Mouse (Mus musculus): ENCODE data around the gene Ifnk. TPM values are rescaled to one million over a fixed set of nuclear protein-coding genes. Genes with fewer than 3 reads are reported as not detected.

Gene Ifnk
- polyA plus RNA-seq, 1 experiment, result not detected

DNA sequence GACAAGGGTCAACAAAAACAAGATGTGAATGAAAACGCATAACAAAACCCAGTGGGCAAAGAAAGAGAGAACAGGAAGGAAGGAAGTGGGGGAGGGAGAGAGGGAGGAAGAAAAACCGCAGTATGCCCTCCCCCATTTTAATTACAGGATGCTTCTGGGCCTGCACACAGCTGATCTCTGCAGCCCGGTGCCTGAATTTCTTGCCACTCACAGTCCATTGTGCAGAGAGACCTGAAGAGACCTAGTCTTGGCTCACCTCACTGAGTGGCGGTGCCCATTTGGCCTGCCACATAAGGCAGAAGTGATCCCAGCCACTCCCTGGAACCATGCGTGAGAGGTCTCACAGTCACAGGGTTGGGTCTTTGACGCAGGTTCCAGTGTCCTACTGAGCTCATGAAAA, 13.8 kb upstream of the Ifnk start:
- Histone ChIP-seq H3K4me2 (ENCODE audit: low read depth) (no peak overlapping the region), H3K27me3 (ENCODE audit: control insufficient read depth, insufficient read depth, insufficient read length) (no peaks in the 10 kb centered on the region), H3ac (ENCODE audit: control insufficient read depth, insufficient read length) (no peak overlapping the region), H3K4me3 (no peak overlapping the region), H3K79me2 (ENCODE audit: control insufficient read depth, insufficient read depth) (no peaks in the 10 kb centered on the region), H3K36me3 (ENCODE audit: control insufficient read depth, insufficient read depth) (no peaks in the 10 kb centered on the region)
- TF ChIP-seq REST (IDR thresholded peaks at IDR 0.05; ENCODE audit: insufficient read depth, insufficient read length) (no peak), SRF (IDR thresholded peaks at IDR 0.05; ENCODE audit: control insufficient read depth, insufficient read length, low read depth) (no peak), E2F4 (IDR thresholded peaks at IDR 0.05; ENCODE audit: insufficient read depth) (no peak), POLR2AphosphoS2 (IDR thresholded peaks at IDR 0.05; ENCODE audit: insufficient read length, low read depth) (no peak), USF1 (IDR thresholded peaks at IDR 0.05; ENCODE audit: low read depth) (no peak), CEBPB (IDR thresholded peaks at IDR 0.05; ENCODE audit: insufficient read depth, poor library complexity, severe bottlenecking) (no peak), MYOG (IDR thresholded peaks at IDR 0.05; ENCODE audit: control insufficient read depth in 1 of 3, insufficient read depth in 1 of 3, insufficient read length in 2 of 3, low read depth in 2 of 3) (no peak), TCF3 (IDR thresholded peaks at IDR 0.05; ENCODE audit: insufficient read length, low read depth) (no peak), POLR2A (IDR thresholded peaks at IDR 0.05; ENCODE audit: insufficient read length, low read depth) (no peak), TCF12 (IDR thresholded peaks at IDR 0.05; ENCODE audit: insufficient read depth, poor library complexity, severe bottlenecking) (no peak), MAX (IDR thresholded peaks at IDR 0.05; ENCODE audit: low read depth) (no peak), MYOD1 (IDR thresholded peaks at IDR 0.05; ENCODE audit: control insufficient read depth in 1 of 3, insufficient read length in 2 of 3, low read depth in 2 of 3) (no peak)

DNA sequence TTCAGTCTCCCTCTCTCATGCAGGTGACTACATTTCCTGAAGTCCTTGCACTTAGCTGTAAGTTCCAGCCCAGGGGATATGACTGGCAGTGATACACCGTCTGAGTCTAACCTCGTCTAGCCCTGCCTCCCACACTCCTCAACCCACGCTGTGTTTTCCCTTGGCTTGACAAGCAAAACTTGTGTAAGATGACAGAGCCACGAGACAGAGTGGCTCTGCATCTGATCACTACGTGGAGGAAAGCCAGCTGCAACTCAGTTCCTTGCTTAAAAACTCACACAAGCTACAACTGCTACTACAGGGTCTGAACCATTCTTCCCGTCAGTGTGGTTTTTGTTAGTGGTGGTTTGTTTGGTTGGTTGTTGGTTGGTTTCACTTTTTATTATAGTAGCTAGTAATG, 11.5 kb upstream of the Ifnk start:
- Histone ChIP-seq H3K36me3 (ENCODE audit: control insufficient read depth, insufficient read depth) (no peaks in the 10 kb centered on the region), H3K27me3 (ENCODE audit: control insufficient read depth, insufficient read depth, insufficient read length) (no peaks in the 10 kb centered on the region)

DNA sequence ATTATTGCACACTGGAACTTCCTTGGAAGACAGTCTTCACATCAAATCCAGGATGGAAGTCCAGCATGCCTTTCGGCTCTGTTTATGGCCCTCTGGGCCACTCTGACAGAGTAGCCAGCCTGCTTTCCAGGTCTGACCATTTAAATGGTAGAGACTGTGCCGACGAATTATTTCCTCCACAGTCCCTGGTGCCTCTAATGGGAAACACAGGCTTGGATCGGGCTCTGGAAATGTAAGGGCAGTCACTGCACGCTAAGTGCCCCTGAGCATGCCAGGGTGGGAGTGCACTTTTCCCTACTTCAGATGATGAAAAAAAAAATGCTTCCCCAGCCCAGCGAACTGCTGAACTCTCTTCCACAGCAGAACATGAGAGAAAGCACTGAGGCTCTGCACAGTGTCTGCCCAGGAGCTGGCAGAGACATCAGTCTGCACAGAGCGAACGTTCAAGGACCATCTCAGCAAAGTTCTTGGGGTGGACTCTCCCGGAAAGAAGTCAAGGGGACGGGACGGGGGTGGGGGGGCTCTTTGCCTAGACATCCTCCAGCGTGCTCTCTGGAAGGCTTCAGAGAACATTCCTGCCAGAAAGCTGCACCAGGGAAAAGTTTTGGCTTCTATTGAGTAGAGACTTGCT, 8.3 kb upstream of the Ifnk start:
- no peaks in the 10 kb centered on the region for H3K79me2 ChIP-seq (ENCODE audit: control insufficient read depth, insufficient read depth)
- H3ac ChIP-seq (ENCODE audit: control insufficient read depth, insufficient read length), result no peak overlapping the region
- H3K4me2 ChIP-seq (ENCODE audit: low read depth), result no peak overlapping the region
- no peaks in the 10 kb centered on the region for H3K27me3 ChIP-seq (ENCODE audit: control insufficient read depth, insufficient read depth, insufficient read length)
- H3K36me3 ChIP-seq (ENCODE audit: control insufficient read depth, insufficient read depth), result no peaks in the 10 kb centered on the region
- no peak for TF ChIP-seq MAX (IDR thresholded peaks at IDR 0.05; ENCODE audit: low read depth)
- no peak for TF ChIP-seq E2F4 (IDR thresholded peaks at IDR 0.05; ENCODE audit: insufficient read depth)
- TF ChIP-seq CEBPB (IDR thresholded peaks at IDR 0.05; ENCODE audit: insufficient read depth, poor library complexity, severe bottlenecking), result no peak
- no peak for TF ChIP-seq MYOG (IDR thresholded peaks at IDR 0.05; ENCODE audit: control insufficient read depth in 1 of 3, insufficient read depth in 1 of 3, insufficient read length in 2 of 3, low read depth in 2 of 3)
- TF ChIP-seq POLR2A (IDR thresholded peaks at IDR 0.05; ENCODE audit: insufficient read length, low read depth), result no peak
- no peak for TF ChIP-seq TCF3 (IDR thresholded peaks at IDR 0.05; ENCODE audit: insufficient read length, low read depth)
- TF ChIP-seq REST (IDR thresholded peaks at IDR 0.05; ENCODE audit: insufficient read depth, insufficient read length), result no peak
- no peak for TF ChIP-seq TCF12 (IDR thresholded peaks at IDR 0.05; ENCODE audit: insufficient read depth, poor library complexity, severe bottlenecking)
- no peak overlapping the region for H3K4me3 ChIP-seq

More for the DNA sequence above, 11.5 kb upstream of the Ifnk start:
- H3ac ChIP-seq (ENCODE audit: control insufficient read depth, insufficient read length), result no peak overlapping the region
- H3K4me3 ChIP-seq, result no peak overlapping the region
- no peak overlapping the region for H3K4me2 ChIP-seq (ENCODE audit: low read depth)
- no peaks in the 10 kb centered on the region for H3K79me2 ChIP-seq (ENCODE audit: control insufficient read depth, insufficient read depth)
- TF ChIP-seq MAX (IDR thresholded peaks at IDR 0.05; ENCODE audit: low read depth) (no peak), POLR2AphosphoS2 (IDR thresholded peaks at IDR 0.05; ENCODE audit: insufficient read length, low read depth) (no peak), MYOD1 (IDR thresholded peaks at IDR 0.05; ENCODE audit: control insufficient read depth in 1 of 3, insufficient read length in 2 of 3, low read depth in 2 of 3) (no peak), POLR2A (IDR thresholded peaks at IDR 0.05; ENCODE audit: insufficient read length, low read depth) (no peak), USF1 (IDR thresholded peaks at IDR 0.05; ENCODE audit: low read depth) (no peak), MYOG (IDR thresholded peaks at IDR 0.05; ENCODE audit: control insufficient read depth in 1 of 3, insufficient read depth in 1 of 3, insufficient read length in 2 of 3, low read depth in 2 of 3) (no peak), CEBPB (IDR thresholded peaks at IDR 0.05; ENCODE audit: insufficient read depth, poor library complexity, severe bottlenecking) (no peak), SRF (IDR thresholded peaks at IDR 0.05; ENCODE audit: control insufficient read depth, insufficient read length, low read depth) (no peak), E2F4 (IDR thresholded peaks at IDR 0.05; ENCODE audit: insufficient read depth) (no peak), TCF12 (IDR thresholded peaks at IDR 0.05; ENCODE audit: insufficient read depth, poor library complexity, severe bottlenecking) (no peak), REST (IDR thresholded peaks at IDR 0.05; ENCODE audit: insufficient read depth, insufficient read length) (no peak), TCF3 (IDR thresholded peaks at IDR 0.05; ENCODE audit: insufficient read length, low read depth) (no peak)

DNA sequence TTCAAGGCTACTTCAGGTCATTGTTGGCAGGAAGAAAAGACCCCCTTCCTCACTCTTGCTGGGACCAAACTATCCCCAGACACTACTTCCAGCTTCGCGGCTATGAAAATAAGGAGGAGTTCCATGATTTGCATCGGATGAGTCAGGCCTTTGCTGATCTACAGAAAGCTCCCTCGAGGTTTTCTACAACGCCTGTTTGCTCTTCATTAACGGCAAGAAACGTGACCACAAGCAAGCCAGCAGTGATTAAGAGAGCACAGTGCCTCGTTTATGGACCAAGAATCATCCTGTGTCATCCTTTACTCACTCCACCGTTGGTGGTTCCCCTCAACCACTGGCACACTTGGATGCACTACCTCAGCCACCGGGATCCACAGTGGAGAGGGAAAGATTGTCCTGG, 6.1 kb upstream of the Ifnk start:
- Histone ChIP-seq H3K36me3 (ENCODE audit: control insufficient read depth, insufficient read depth) (no peaks in the 10 kb centered on the region), H3K4me2 (ENCODE audit: low read depth) (no peak overlapping the region), H3K79me2 (ENCODE audit: control insufficient read depth, insufficient read depth) (no peaks in the 10 kb centered on the region), H3K4me3 (no peak overlapping the region), H3ac (ENCODE audit: control insufficient read depth, insufficient read length) (no peak overlapping the region), H3K27me3 (ENCODE audit: control insufficient read depth, insufficient read depth, insufficient read length) (no peaks in the 10 kb centered on the region)
- no peak for TF ChIP-seq TCF12 (IDR thresholded peaks at IDR 0.05; ENCODE audit: insufficient read depth, poor library complexity, severe bottlenecking)
- no peak for TF ChIP-seq POLR2AphosphoS2 (IDR thresholded peaks at IDR 0.05; ENCODE audit: insufficient read length, low read depth)
- no peak for TF ChIP-seq USF1 (IDR thresholded peaks at IDR 0.05; ENCODE audit: low read depth)
- TF ChIP-seq SRF (IDR thresholded peaks at IDR 0.05; ENCODE audit: control insufficient read depth, insufficient read length, low read depth), result no peak

DNA sequence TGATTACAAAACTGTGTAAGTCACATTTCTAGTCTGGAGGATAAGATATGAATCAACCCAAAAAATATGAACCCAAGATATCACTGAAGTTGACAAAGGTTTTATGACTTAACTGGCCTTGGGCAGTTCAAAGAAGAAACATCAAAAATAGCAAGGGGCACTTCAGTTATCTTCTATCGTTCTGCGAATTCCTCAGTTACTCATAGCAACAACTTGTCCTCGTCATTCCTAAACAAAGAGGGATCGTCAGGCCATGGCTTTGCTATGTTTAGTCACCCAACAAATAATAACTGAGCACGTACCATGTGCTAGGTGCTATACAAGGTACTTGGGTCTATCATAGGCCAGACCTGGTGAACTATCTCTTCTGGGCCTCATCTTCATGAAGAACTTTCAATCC, 5.3 kb upstream of the Ifnk start:
- no peaks in the 10 kb centered on the region for H3K27me3 ChIP-seq (ENCODE audit: control insufficient read depth, insufficient read depth, insufficient read length)
- no peaks in the 10 kb centered on the region for H3K79me2 ChIP-seq (ENCODE audit: control insufficient read depth, insufficient read depth)
- no peak overlapping the region for H3ac ChIP-seq (ENCODE audit: control insufficient read depth, insufficient read length)
- TF ChIP-seq USF1 (IDR thresholded peaks at IDR 0.05; ENCODE audit: low read depth), result no peak
- no peak for TF ChIP-seq REST (IDR thresholded peaks at IDR 0.05; ENCODE audit: insufficient read depth, insufficient read length)
- TF ChIP-seq POLR2A (IDR thresholded peaks at IDR 0.05; ENCODE audit: insufficient read length, low read depth), result no peak
- no peak for TF ChIP-seq TCF3 (IDR thresholded peaks at IDR 0.05; ENCODE audit: insufficient read length, low read depth)
- TF ChIP-seq E2F4 (IDR thresholded peaks at IDR 0.05; ENCODE audit: insufficient read depth), result no peak
- no peak for TF ChIP-seq CEBPB (IDR thresholded peaks at IDR 0.05; ENCODE audit: insufficient read depth, poor library complexity, severe bottlenecking)
- TF ChIP-seq TCF12 (IDR thresholded peaks at IDR 0.05; ENCODE audit: insufficient read depth, poor library complexity, severe bottlenecking), result no peak
- TF ChIP-seq MAX (IDR thresholded peaks at IDR 0.05; ENCODE audit: low read depth), result no peak
- TF ChIP-seq SRF (IDR thresholded peaks at IDR 0.05; ENCODE audit: control insufficient read depth, insufficient read length, low read depth), result no peak
- no peak for TF ChIP-seq POLR2AphosphoS2 (IDR thresholded peaks at IDR 0.05; ENCODE audit: insufficient read length, low read depth)
- no peak for TF ChIP-seq MYOG (IDR thresholded peaks at IDR 0.05; ENCODE audit: control insufficient read depth in 1 of 3, insufficient read depth in 1 of 3, insufficient read length in 2 of 3, low read depth in 2 of 3)
- TF ChIP-seq MYOD1 (IDR thresholded peaks at IDR 0.05; ENCODE audit: control insufficient read depth in 1 of 3, insufficient read length in 2 of 3, low read depth in 2 of 3), result no peak
- H3K4me3 ChIP-seq, result no peak overlapping the region
- no peak overlapping the region for H3K4me2 ChIP-seq (ENCODE audit: low read depth)
- no peaks in the 10 kb centered on the region for H3K36me3 ChIP-seq (ENCODE audit: control insufficient read depth, insufficient read depth)
